Mouse (Mus musculus) limb, embryonic 11.5 days (tissue): Measurements from ENCODE around the gene Nr0b1. TPM values are rescaled to one million over a fixed set of nuclear protein-coding genes. Genes with fewer than 3 reads are reported as not detected.

ENCODE experiments used
- ATAC-seq: fragments of 200-750 bp; cut with Nextera tagmentation; 2 replicates; pipeline ENCODE4 v1.8.0; 2017; ENCODE audit warnings: low read depth; ENCODE audit not compliant: insufficient number of reproducible peaks, low FRiP score, low TSS enrichment
- DNase-seq: peaks from one replicate; pipeline ENCODE4 v3.0.0-alpha.2; 2015; ENCODE audit warnings: low spot score
- H3K27ac ChIP-seq: fragments of 300-500 bp; sonication (generic); replicated peaks from 2 replicates; pipeline ENCODE4 v1.5.1; 2014; ENCODE audit warnings: low read depth, mild to moderate bottlenecking, low read length
- H3K27me3 ChIP-seq: fragments of 300-500 bp; sonication (generic); 2 replicates; pipeline ENCODE4 v1.6.1; 2014; ENCODE audit warnings: mild to moderate bottlenecking, low read length, mixed read lengths; ENCODE audit not compliant: control insufficient read depth, insufficient read depth
- H3K36me3 ChIP-seq: fragments of 300-500 bp; sonication (generic); 2 replicates; pipeline ENCODE4 v1.6.1; 2014; ENCODE audit warnings: mild to moderate bottlenecking, low read length, moderate library complexity, mixed read lengths; ENCODE audit not compliant: control insufficient read depth, insufficient read depth
- H3K4me1 ChIP-seq: fragments of 300-500 bp; sonication (generic); 2 replicates; pipeline ENCODE4 v1.6.1; 2014; ENCODE audit warnings: low read length, mixed read lengths; ENCODE audit not compliant: control insufficient read depth, insufficient read depth
- H3K4me2 ChIP-seq: fragments of 300-500 bp; sonication (generic); 2 replicates; pipeline ENCODE4 v1.6.1; 2014; ENCODE audit warnings: low read depth, mild to moderate bottlenecking, moderate library complexity; ENCODE audit not compliant: severe bottlenecking
- H3K4me3 ChIP-seq: fragments of 300-500 bp; sonication (generic); 2 replicates; pipeline ENCODE4 v1.5.1; 2014; ENCODE audit warnings: low read depth, low read length
- H3K9ac ChIP-seq: fragments of 300-500 bp; sonication (generic); 2 replicates; pipeline ENCODE4 v1.6.1; 2014; ENCODE audit warnings: mild to moderate bottlenecking, low read length
- H3K9me3 ChIP-seq: fragments of 300-500 bp; sonication (generic); 2 replicates; pipeline ENCODE4 v1.6.1; 2016; ENCODE audit warnings: low read length; ENCODE audit not compliant: control insufficient read depth
- WGBS: fragments of 180-500 bp; shearing (Covaris S2); extraction: QIAGEN DNeasy Blood & Tissue Kit; methylation state at CpG from one replicate; pipeline ENCODE4 v1.1.7; 2014; 5-methylcytosine and 5-hydroxymethylcytosine counted together
- polyA plus RNA-seq: library from polyadenylated mRNA; unstranded; fragments of >200 nt; fragmentation: Nextera tagmentation; extraction: Ambion mirVana; gene quantifications from 2 replicates; pipeline ENCODE4 v1.2.1, GENCODE M21; 2014

Nr0b1 gene
- polyA plus RNA-seq, result 0.37 and 0.74 TPM in 2 replicates

GRCm38 (mm10) chrX:86191614-86192419 is at the start of gene Nr0b1:
Gene Nr0b1 (plus strand): TSS chrX:86191764.
- DNase-seq, result peak; percentile 35
- H3K27me3 ChIP-seq, result peaks cover 19% of the 10 kb centered on the region

GRCm38 (mm10) chrX:86187250-86187649 is 4.3 kb upstream of the Nr0b1 start:
- H3K27me3 ChIP-seq, result peaks cover 15% of the 10 kb centered on the region
- H3K36me3 ChIP-seq, result no peaks in the 10 kb centered on the region
- no peaks in the 10 kb centered on the region; the same call in 1 of the 2 replicates for H3K4me1 ChIP-seq
- ATAC-seq (no peak), DNase-seq (no peak)
- H3K9me3 ChIP-seq, result no peaks in the 10 kb centered on the region
- no peak overlapping the region for H3K4me3 ChIP-seq
- H3K4me2 ChIP-seq, result no peak overlapping the region
- H3K27ac ChIP-seq, result no peak overlapping the region
- no peak overlapping the region for H3K9ac ChIP-seq
- 81% methylated on average over 2 of the region's 2 CpGs for WGBS

More at GRCm38 (mm10) chrX:86191614-86192419, at the start of gene Nr0b1:
- peak within 1 kb of the TSS; percentile 60 for H3K4me2 ChIP-seq
- WGBS, result 20% methylated on average over 48 of the region's 53 CpGs
- peak within 1 kb of the TSS; percentile 30 for H3K4me3 ChIP-seq
- no peaks in the 10 kb centered on the region; the same call in 1 of the 2 replicates for H3K4me1 ChIP-seq
- ATAC-seq, result peak; percentile 39; the same call in 1 of the 2 replicates
- H3K36me3 ChIP-seq, result no peaks in the 10 kb centered on the region
- H3K9ac ChIP-seq, result no peak within 1 kb of the TSS
- H3K27ac ChIP-seq, result no peak within 1 kb of the TSS
- H3K9me3 ChIP-seq, result no peaks in the 10 kb centered on the region

- Histone ChIP-seq H3K36me3 (no peaks in the 10 kb centered on the region), H3K4me1 (no peaks in the 10 kb centered on the region; the same call in 1 of the 2 replicates), H3K4me2 (peak overlapping the region; percentile 60), H3K27ac (no peak overlapping the region), H3K27me3 (peaks cover 19% of the 10 kb centered on the region), H3K9ac (no peak overlapping the region), H3K9me3 (no peaks in the 10 kb centered on the region), H3K4me3 (peak overlapping the region; percentile 30)
- 19% methylated on average over 25 of the region's 25 CpGs for WGBS
- DNase-seq (no peak), ATAC-seq (no peak)
Measured at GRCm38 (mm10) chrX:86192420-86192994, 943 bp downstream of the Nr0b1 start.

- ATAC-seq, result no peak
- Histone ChIP-seq H3K27ac (no peak overlapping the region), H3K27me3 (peaks cover 19% of the 10 kb centered on the region), H3K9me3 (no peaks in the 10 kb centered on the region), H3K4me3 (no peak overlapping the region), H3K36me3 (no peaks in the 10 kb centered on the region), H3K9ac (no peak overlapping the region), H3K4me2 (no peak overlapping the region), H3K4me1 (no peaks in the 10 kb centered on the region; the same call in 1 of the 2 replicates)
- DNase-seq, result no peak
- WGBS, result 48% methylated on average over 4 of the region's 4 CpGs
Measured at GRCm38 (mm10) chrX:86193386-86193785, 1.8 kb downstream of the Nr0b1 start.

- no peak overlapping the region for H3K9ac ChIP-seq
- no peak overlapping the region for H3K27ac ChIP-seq
- H3K4me1 ChIP-seq, result no peaks in the 10 kb centered on the region
- DNase-seq, result no peak
- no peaks in the 10 kb centered on the region for H3K36me3 ChIP-seq
- H3K9me3 ChIP-seq, result no peaks in the 10 kb centered on the region
- no peak overlapping the region for H3K4me3 ChIP-seq
- H3K4me2 ChIP-seq, result no peak overlapping the region
- no CpG with 5 or more reads among the region's 1 CpGs for WGBS
- H3K27me3 ChIP-seq, result no peaks in the 10 kb centered on the region
- no peak for ATAC-seq
Measured at GRCm38 (mm10) chrX:86237246-86237645, 45.7 kb downstream of the Nr0b1 start.

Other genes starting within 250 kb of the Nr0b1 start
- gene Samt3, start 147.6 kb upstream of the Nr0b1 start, polyA plus RNA-seq, result not detected in 2 replicates
- not detected in 2 replicates for gene Mageb4, start 113.3 kb downstream of the Nr0b1 start, polyA plus RNA-seq